Mouse (Mus musculus) heart, postnatal 14 days (tissue): Measurements from ENCODE around the gene Arid5b. TPM values are rescaled to one million over a fixed set of nuclear protein-coding genes. Genes with fewer than 3 reads are reported as not detected.

Source experiments
- DNase-seq, 2 experiments: peaks; one replicate each; pipeline ENCODE4 v3.0.0; 2021 to 2022
- intact Hi-C: fragments of 180-260 bp; cut with DNase I; formaldehyde crosslinking; loops from one replicate; pipeline ENCODE4 v1.15.1; 2025
- total RNA-seq, 2 experiments: library from RNA; stranded (reverse); gene quantifications; 2 replicates each; pipeline ENCODE4 v1.2.3; 2021

The Arid5b gene
- total RNA-seq, 2 experiments from 2014 or later: 25.6 to 26.0 TPM

- no peak for DNase-seq
- intact Hi-C loops: loop anchor here (5.0 kb wide), 1 partner anchor 35 kb away; no protein-coding TSS in a partner anchor
Observed at GRCm38 (mm10) chr10:68127604-68128256, 150.8 kb downstream of the Arid5b start.

- no peak for DNase-seq
- intact Hi-C loops: loop anchor here (5.0 kb wide), 1 partner anchor 35 kb away; no protein-coding TSS in a partner anchor
Observed at GRCm38 (mm10) chr10:68127104-68127503, 151.4 kb downstream of the Arid5b start.

- intact Hi-C loops: loop anchor here (5.0 kb wide), 1 partner anchor 34 kb away; no protein-coding TSS in a partner anchor
- DNase-seq: no peak
Observed at GRCm38 (mm10) chr10:68126551-68126950, 152.0 kb downstream of the Arid5b start.

- intact Hi-C loops: loop anchor here (5.0 kb wide), 1 partner anchor 34 kb away; no protein-coding TSS in a partner anchor
- DNase-seq: no peak
Observed at GRCm38 (mm10) chr10:68125919-68126550, 152.5 kb downstream of the Arid5b start.

GRCm38 (mm10) chr10:68124985-68125384 lies 153.6 kb downstream of the Arid5b start:
- intact Hi-C loops: loop anchor here (5.0 kb wide), 1 partner anchor 33 kb away; no protein-coding TSS in a partner anchor

GRCm38 (mm10) chr10:68123446-68123845 lies 155.1 kb downstream of the Arid5b start:
- intact Hi-C loops: no loop called here
- no peak for DNase-seq

More at GRCm38 (mm10) chr10:68124985-68125384, 153.6 kb downstream of the Arid5b start:
- DNase-seq: no peak

- intact Hi-C loops: loop anchor here (2.0 kb wide), 1 partner anchor 15 kb away; no protein-coding TSS in a partner anchor
- DNase-seq: peak; percentile 75
Observed at GRCm38 (mm10) chr10:68121960-68122359, 156.6 kb downstream of the Arid5b start.

GRCm38 (mm10) chr10:68121251-68121650 lies 157.3 kb downstream of the Arid5b start:
- DNase-seq: no peak
- intact Hi-C loops: loop anchor here (2.0 kb wide), 1 partner anchor 14 kb away; no protein-coding TSS in a partner anchor

GRCm38 (mm10) chr10:68120011-68120410 lies 158.5 kb downstream of the Arid5b start:
- intact Hi-C loops: loop anchor here (2.0 kb wide), 1 partner anchor 13 kb away; no protein-coding TSS in a partner anchor
- DNase-seq: no peak

- peak in 1 of 2 experiments; percentile 50 for DNase-seq
- intact Hi-C loops: no loop called here
Observed at GRCm38 (mm10) chr10:68119285-68119684, 159.3 kb downstream of the Arid5b start.

- no peak for DNase-seq
- intact Hi-C loops: no loop called here
Observed at GRCm38 (mm10) chr10:68114955-68115354, 163.6 kb downstream of the Arid5b start.

GRCm38 (mm10) chr10:68113645-68114044 lies 164.9 kb downstream of the Arid5b start:
- DNase-seq: no peak
- intact Hi-C loops: no loop called here

- intact Hi-C loops: no loop called here
- DNase-seq: no peak
Observed at GRCm38 (mm10) chr10:68112983-68113382, 165.6 kb downstream of the Arid5b start.

- no peak for DNase-seq
- intact Hi-C loops: no loop called here
Observed at GRCm38 (mm10) chr10:68110607-68111006, 167.9 kb downstream of the Arid5b start.

GRCm38 (mm10) chr10:68110182-68110581 lies 168.4 kb downstream of the Arid5b start:
- no peak for DNase-seq

GRCm38 (mm10) chr10:68109651-68110050 lies 168.9 kb downstream of the Arid5b start:
- intact Hi-C loops: no loop called here

More at GRCm38 (mm10) chr10:68110182-68110581, 168.4 kb downstream of the Arid5b start:
- intact Hi-C loops: no loop called here

GRCm38 (mm10) chr10:68107716-68108115 lies 170.8 kb downstream of the Arid5b start:
- DNase-seq: no peak
- intact Hi-C loops: loop anchor here (2.0 kb wide), 1 partner anchor 13 kb away; no protein-coding TSS in a partner anchor

More at GRCm38 (mm10) chr10:68109651-68110050, 168.9 kb downstream of the Arid5b start:
- DNase-seq: no peak

- intact Hi-C loops: loop anchor here (2.0 kb wide), 1 partner anchor 14 kb away; no protein-coding TSS in a partner anchor
- no peak for DNase-seq
Observed at GRCm38 (mm10) chr10:68106351-68106950, 172.1 kb downstream of the Arid5b start.

GRCm38 (mm10) chr10:68104881-68105781 lies 173.4 kb downstream of the Arid5b start:
- no peak for DNase-seq
- intact Hi-C loops: no loop called here

GRCm38 (mm10) chr10:68104481-68104880 lies 174.1 kb downstream of the Arid5b start:
- intact Hi-C loops: no loop called here
- DNase-seq: no peak
